Mouse (Mus musculus) heart, adult 2 months (tissue): ENCODE measurements at regions not wholly inside any gene's neighbourhood (a gene's known extent, or its start where the extent isn't known, plus 50 kb on each side); places are given as distances from the start of the nearest gene placed in this dataset.

Experiments used
- CTCF ChIP-seq: fragments of 200-600 bp; IDR thresholded peaks from 2 replicates; pipeline ENCODE4 v1.8.1; 2022; ENCODE audit warnings: antibody characterized with exemption, mild to moderate bottlenecking, moderate library complexity
- EP300 ChIP-seq: fragments of 200-500 bp; IDR thresholded peaks from 2 replicates; pipeline ENCODE4 v1.6.1; 2011; ENCODE audit warnings: low read depth, low read length, control low read depth; ENCODE audit not compliant: insufficient read depth
- POLR2A ChIP-seq: fragments of 200-500 bp; IDR thresholded peaks from 2 replicates; pipeline ENCODE4 v1.6.1; 2011; ENCODE audit warnings: mild to moderate bottlenecking, low read depth, low read length, control low read depth; ENCODE audit not compliant: insufficient read depth

- no peak for TF ChIP-seq CTCF
- TF ChIP-seq POLR2A, result no peak
- TF ChIP-seq EP300, result no peak
Measured at GRCm38 (mm10) chr6:6457726-6458125, 120.7 kb downstream of the Sem1 start.
